Mouse (Mus musculus): Measurements from ENCODE around the gene Cit.

The Cit gene

DNA sequence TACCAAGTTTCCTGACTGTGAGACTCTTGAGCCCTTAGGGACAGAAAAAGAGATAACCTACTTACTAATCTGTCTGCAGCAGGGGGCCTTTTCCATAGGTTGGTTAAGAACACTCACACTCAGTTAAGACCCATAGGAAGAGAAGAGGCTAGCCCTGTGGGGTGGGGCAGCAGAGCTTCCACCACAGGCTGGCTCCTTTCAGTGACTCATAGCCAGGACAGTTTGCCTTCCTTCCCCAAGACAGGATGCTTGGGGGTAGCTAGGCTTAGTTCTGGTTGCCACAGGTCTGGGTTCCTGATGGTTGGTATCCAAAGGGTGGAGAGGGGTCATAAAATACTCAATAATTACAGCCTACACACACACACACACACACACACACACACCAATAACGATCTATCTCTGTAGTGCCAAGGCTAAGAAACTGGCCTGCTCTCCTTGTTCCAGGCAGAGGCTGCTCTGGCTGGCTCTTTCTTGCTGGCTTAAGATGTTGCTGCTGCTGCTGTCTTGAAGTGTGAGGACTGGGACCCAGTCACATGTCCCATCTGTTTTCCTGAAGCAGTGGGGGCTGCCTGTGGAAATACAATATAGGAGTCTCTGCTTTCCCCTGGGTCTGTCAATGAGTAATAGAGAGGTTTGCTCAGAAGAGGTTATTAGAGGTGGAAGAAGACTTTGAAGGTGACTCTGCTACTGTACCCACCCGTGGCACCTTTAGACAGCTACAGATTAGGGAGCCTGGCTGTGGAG lies 165.0 kb downstream of the Cit start:
- in situ Hi-C loops (cut with MseI, MboI): no loop called here

DNA sequence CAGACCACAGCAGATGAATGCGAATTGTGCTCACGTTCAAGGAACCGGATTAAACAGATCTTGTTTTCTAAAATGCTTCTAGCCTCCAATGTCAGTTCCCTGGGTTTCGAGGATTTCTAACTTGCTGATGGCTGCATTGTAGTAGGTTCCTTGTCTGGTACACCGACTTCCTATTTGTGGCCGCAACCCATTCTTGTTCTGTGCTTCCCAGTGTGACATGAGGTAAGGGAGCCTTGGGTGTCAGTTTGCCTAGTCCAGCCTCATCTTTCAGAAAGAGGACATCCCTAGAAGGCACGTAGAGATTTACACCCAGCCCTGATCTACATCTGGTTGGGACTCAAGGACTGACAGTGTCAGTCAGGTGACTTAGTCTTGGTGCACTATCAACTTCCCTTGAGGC lies 166.6 kb downstream of the Cit start:
- in situ Hi-C loops (cut with MseI, MboI): no loop called here

- in situ Hi-C loops (cut with MseI, MboI): no loop called here
Measured at GRCm38 (mm10) chr5:116012503-116012902, 167.4 kb downstream of the Cit start.

DNA sequence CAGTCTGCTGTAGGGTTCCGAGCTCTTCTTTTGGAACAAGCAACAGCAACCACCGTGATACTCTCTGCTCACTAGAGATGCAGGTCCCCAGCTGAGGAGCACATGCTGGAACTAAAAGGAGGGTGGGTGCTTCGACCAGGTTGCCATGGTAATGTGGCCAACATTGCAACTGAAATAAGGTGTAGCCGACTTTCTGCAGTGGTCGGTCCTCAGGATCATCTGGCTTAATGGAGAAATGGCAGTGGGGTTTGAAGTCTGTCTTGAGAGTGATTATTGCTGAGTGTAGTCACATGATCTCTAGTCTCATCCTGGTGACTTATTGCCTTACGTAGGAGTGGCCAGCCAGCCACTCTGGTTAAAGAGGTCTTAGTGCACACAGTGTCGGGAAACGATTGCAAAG lies 168.7 kb downstream of the Cit start:
- in situ Hi-C loops (cut with MseI, MboI): no loop called here

DNA sequence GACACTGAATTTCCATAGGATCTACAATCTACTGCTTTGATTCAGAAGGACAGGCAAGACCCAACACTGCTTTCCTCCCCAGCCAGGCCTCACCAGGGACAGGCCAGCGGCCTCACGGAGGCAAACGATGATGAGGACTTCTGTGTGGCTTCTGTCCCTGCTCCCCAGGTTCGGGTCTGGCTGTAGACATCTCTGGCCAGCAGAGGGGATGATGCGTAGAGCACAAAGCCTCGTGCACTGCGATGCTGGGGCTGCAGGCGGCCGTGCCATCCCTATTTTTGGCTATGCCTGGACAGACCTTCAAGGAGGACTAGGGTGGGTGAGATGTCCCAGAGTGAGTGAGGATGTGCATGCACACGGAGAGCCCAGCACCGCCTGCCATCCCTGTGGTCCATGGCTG lies 169.2 kb downstream of the Cit start:
- in situ Hi-C loops (cut with MseI, MboI): no loop called here

DNA sequence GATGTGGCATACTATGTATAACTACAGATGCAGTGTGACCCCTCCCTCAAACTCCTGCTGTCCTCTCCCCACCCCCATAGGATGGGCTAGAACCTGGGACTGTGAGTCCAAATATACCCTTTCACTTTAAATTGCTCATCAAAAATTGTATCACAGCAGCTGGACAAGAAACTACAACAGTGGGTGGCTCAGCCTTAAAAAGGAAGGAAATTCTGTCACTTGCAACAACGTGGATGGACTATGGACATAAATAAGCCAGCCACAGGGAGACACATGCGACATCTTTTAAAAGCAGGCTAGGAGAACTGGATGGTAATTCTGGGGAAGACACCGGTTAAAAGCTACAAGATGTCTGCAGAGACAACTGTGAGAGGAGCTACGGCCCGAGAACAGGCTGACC lies 171.5 kb downstream of the Cit start:
- in situ Hi-C loops (cut with MseI, MboI): no loop called here

DNA sequence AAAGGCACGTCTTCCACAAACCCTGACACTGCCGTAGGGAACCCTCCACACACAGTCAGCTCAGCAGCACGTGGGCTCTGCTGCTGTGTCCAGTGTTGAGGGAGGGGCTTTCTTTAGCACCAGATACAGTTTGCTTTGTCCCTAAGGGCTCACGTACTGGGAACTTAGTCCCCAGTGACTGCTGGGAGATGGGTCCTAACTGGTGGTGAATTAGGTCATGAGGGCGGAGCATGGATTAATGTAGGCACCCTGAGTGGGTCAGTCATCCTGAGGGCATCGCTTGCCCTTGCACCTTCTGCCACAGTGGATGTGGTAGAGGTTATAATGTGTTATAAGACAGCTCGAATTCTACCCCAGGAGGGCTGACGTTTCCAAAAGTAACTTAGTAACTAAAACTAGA lies 172.3 kb downstream of the Cit start:
- in situ Hi-C loops (cut with MseI, MboI): no loop called here

DNA sequence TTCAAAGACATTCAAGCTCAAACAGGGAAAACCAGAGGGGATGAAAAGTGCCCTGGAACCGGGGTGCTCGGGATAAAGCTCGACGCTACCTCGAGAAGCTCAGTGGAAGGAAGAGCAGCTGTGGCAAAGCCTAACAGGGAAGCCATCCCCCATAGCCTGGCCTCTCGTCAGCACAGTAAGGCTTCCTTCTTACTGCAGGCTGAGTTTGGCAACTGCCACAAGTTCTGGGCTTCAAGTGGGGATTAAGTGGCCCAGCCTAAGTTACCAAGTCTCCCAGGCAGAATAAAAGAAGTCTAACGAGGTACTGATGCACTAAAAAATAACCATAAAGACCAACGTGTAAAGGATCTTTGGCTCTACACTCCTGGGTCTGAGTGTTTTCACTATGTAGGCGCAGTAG lies 173.1 kb downstream of the Cit start:
- in situ Hi-C loops (cut with MseI, MboI): no loop called here

DNA sequence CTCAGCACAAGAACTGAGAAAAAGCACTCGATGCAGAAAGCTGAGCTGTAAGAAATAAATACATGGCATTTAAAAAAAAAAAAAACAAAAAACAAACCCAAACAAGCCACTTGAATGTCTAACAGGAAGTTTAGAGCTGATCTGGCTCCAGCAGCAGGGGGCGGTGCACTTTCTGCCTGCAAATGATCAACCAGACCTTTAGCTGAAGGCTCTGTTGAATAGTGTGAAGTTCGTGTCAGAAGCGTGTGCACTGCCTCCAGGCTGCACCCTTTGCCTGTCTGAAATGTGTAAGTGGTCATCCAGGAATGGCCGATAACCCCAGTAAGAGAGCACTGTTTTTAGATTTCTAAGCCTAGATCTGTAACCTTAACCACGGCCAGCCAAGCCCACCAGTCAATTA lies 173.7 kb downstream of the Cit start:
- in situ Hi-C loops (cut with MseI, MboI): no loop called here

DNA sequence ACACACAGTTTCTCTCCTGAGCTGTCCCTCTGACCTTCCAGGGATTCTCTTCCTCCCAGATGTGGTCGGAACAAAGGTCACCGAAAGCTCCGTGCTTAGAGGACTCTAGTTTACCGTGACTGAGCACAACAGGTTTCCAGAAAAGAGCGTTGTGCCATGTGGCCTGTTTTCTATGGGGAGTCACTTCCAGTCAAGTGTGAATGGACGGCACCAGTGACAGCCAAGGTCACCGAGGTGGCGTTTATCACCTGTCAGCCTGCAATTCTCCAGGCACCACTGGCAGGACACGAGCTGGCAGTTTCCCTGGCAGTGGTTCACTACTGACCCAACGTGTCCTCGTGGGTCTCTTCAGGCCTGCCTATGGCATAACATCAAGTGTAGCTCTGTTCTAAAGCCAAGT lies 174.3 kb downstream of the Cit start:
- in situ Hi-C loops (cut with MseI, MboI): no loop called here

- in situ Hi-C loops (cut with MseI, MboI): no loop called here
Measured at GRCm38 (mm10) chr5:116021552-116021951, 176.5 kb downstream of the Cit start.

DNA sequence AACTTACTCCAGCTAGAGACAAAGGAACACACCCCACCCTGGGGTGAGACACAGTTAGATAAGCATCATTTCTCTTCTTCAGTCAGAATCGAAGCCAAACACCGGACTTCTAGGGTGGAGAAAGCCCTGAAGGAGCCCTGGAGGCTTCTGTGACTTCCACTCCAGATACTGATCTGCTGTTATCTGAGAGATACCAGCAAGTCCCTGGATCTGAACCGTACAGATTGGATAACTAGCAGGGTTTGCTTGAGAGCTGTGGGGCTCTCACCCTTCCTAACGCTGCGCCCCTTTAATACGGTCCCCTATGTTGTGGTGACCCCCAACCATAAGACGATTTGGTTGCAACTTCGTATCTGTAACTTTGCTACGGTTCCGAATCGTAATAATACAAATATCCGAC lies 177.1 kb downstream of the Cit start:
- in situ Hi-C loops (cut with MseI, MboI): no loop called here

DNA sequence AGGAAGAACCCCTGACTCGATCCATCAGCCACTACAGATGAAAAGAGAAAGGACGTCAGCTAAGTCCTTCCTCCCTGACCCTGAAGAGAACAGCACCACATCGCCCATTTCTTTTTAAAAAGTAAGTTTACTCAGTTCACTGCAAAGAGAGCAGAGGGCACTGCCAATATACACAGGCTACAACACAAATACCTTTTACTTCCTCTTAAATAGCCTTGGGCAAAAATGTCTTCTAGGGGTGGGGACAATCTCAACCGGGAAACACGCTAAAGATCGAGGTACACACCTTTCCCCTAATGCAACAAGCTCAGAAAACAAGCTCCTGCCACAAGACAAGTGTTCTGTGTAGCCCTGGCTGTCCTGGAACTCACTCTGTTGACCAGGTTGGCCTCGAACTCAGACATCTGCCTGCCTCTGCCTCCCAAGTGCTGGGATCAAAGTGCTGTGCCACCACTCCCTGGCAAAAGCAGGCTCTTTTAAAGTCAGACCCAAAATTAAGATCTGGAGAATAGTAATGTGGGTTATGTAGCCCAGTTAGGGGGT lies 177.7 kb downstream of the Cit start:
- in situ Hi-C loops (cut with MseI, MboI): no loop called here

DNA sequence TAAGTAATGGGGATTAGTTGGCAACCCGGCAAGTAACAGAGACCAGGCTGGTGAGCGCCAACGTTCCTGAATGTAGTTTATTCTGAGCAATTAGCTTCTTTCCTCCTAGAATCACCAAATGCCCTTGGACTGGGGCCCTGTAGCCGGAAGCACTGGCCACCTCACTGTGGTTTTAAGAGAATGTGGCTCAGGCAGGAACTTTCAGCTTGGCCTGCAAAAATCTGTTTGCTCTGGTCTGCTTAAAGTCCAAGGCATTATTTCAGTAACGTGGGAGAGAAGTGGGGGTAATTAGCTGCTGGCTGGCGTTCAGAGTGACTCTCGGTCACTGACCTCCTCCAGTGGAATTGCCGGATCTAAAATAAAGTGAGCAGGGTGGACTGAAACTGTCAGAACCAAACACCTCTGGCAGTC lies 178.2 kb downstream of the Cit start:
- in situ Hi-C loops (cut with MseI, MboI): no loop called here

- in situ Hi-C loops (cut with MseI, MboI): no loop called here
Measured at GRCm38 (mm10) chr5:116023821-116024284, 178.8 kb downstream of the Cit start.

- in situ Hi-C loops (cut with MseI, MboI): no loop called here
Measured at GRCm38 (mm10) chr5:116024327-116024739, 179.3 kb downstream of the Cit start, which contains the start of gene Prkab1. Gene Prkab1 (minus strand): TSS chr5:116024508.

DNA sequence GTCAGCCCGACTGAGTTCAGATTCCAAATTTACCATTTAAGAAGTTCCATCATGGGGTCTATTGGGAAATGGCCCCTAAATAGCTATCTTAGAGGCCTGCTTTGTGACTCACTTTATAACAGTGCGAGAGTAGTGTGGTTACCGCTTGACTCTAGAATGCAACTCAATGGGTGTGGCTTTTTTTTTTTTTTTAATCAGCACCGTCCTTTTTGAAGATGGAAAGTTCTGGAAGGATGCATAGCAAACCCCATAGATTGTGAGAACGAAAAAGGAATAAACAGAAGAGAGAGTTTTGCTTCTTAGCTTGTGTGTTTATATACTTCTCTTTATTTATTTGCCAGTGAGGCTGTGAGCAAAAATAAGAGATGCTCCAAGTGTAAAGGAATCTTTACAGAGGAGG lies 181.0 kb downstream of the Cit start:
- in situ Hi-C loops (cut with MseI, MboI): no loop called here

GRCm38 (mm10) chr5:116026561-116026960 lies 181.5 kb downstream of the Cit start:
- in situ Hi-C loops (cut with MseI, MboI): no loop called here

DNA sequence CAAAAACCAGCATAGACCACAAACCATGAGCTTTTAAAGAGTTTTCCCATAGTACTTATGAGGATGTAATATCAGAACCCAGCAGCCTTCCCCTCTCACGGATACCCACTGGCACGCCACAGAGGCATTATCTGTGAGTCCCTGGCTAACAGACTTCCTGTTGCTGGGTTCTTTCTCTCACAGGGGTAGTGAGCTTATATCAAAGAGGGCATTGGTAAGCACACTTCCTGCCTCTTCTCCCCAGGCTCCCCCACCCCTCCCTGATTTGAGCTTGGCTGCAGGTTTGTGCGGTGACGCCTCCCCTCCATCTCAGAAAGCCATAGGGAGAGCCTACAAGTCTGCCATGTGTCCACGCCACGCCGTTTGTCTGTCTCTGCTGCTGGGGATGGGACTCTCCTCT lies 184.0 kb downstream of the Cit start:
- in situ Hi-C loops (cut with MseI, MboI): no loop called here

DNA sequence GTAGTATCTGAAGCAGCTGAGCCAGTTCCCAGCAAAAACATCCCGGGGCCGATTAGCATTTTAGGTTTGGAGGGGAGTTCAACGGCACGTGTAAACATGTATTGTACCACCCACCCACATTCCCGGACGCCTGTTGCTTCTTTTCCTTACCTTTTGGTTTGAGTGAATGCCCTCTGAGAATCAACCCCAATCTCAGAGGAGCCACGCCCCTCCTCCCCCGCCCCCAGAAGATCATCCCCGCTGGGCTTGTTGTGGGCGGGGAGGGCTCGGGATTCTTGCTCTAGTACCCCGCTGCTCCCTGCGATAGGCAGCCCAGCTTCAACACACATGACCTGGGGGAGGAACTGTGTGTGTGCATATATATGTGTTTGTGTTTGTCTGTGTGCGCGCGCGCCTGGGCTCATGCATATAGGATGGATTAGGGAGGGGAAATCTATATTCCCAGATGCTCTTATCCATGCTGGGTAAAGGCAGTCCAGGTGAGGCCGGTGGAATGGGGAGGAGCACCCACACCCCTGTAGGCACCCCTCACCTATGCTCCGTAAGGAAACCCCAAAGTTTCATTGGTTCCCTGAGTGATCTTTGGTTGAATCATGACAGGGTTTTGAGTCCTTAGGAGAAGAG lies 185.6 kb downstream of the Cit start:
- in situ Hi-C loops (cut with MseI, MboI): no loop called here

GRCm38 (mm10) chr5:116031190-116031577 lies 186.1 kb downstream of the Cit start:
- in situ Hi-C loops (cut with MseI, MboI): no loop called here

DNA sequence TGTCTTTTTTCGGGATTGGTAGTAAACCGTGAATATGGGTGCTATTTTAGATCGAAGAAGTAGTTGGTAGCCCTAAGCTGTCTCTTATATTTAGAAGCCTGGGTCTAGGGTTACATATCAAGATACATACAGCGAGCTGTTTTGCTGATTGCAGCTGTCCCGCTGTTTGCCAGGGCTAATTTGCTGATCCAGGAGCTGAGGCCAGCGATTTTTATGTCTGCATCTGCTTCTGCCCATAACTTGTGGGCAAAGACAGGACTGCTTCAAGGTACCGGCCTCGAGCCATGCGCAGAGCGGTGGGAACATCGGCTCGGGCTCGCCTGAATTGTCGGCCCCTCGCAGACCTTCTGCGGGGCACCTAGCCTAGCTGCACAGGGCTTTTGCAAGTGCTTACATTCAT lies 191.4 kb downstream of the Cit start:
- in situ Hi-C loops (cut with MseI, MboI): no loop called here

- in situ Hi-C loops (cut with MseI, MboI): no loop called here
Measured at GRCm38 (mm10) chr5:116037731-116038130, 192.7 kb downstream of the Cit start.

Data from mouse trophoblast stem cell (cell line).